24 mouse cellular contexts compared by ENCODE assay signal in the genomic region with DNA sequence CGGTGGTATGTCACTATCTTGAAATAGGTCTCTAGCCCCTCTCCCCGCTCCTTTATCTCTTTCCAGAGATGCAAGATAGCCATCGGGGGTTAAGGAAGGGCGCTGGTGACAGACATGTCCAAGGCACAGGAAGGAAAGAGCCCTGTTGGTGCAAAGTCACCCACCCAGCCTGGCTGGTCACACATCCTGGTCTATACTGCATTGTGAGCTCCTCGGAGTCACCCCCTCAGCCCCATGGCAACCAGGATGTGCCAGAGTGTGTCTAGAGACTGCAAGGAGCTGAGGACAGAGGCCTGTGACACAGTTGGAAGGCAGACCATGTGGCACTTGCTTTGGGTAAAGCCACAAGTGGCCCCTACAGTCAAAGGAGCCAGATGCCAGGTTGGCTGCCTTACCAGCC.
DNase-seq lines count a peak whose midpoint lies in the region; ATAC-seq lines count a peak whose summit lies in the region.
"Had no signal": no experiment of that assay in that cellular context is flagged by ENCODE, and none has a peak within 500 bp of the region (broad histone marks: within the 10 kb centered on the region; RNA-seq: fewer than 3 reads in every experiment).

No protein-coding gene starts in this region.

- H3K36me3 ChIP-seq in hindbrain, embryonic 10.5 days: peaks cover 69% of the 10 kb centered on the region
- H3K36me3 ChIP-seq in hindbrain, embryonic 13.5 days: peaks cover 27% of the 10 kb centered on the region
- peaks cover 30% of the 10 kb centered on the region for H3K36me3 ChIP-seq in megakaryocyte, embryonic 14.5 days (replicated peaks; ENCODE audit: low read length)

- peak overlapping the region; percentile 41 for H3K27ac ChIP-seq in hindbrain, embryonic 10.5 days
- no peak overlapping the region for H3K27ac ChIP-seq in hindbrain, embryonic 13.5 days
- H3K27ac ChIP-seq: embryonic facial prominence, embryonic 13.5 days; heart, embryonic 13.5 days; limb, embryonic 15.5 days; liver, embryonic 14.5 days had no signal

- intact Hi-C loops in left cerebral cortex, postnatal 36 days (cut with DNase I): no loop called here

- ATAC-seq in hindbrain, embryonic 13.5 days (ENCODE audit: low FRiP score): no peak
- no peak for ATAC-seq in megakaryocyte, adult 5-6 weeks (ENCODE audit: poor library complexity, severe bottlenecking)
- ATAC-seq: forebrain, embryonic 14.5 days; hindbrain, embryonic 16.5 days; intestine, embryonic 16.5 days had no signal

- H3K9me3 ChIP-seq in hindbrain, embryonic 10.5 days: no peaks in the 10 kb centered on the region
- no peaks in the 10 kb centered on the region for H3K9me3 ChIP-seq in hindbrain, embryonic 13.5 days
- H3K9me3 ChIP-seq in megakaryocyte, embryonic 14.5 days: peaks cover 13% of the 10 kb centered on the region
- H3K9me3 ChIP-seq: embryonic facial prominence, embryonic 13.5 days; heart, embryonic 13.5 days; limb, embryonic 15.5 days had no signal

- no peak overlapping the region for H3K4me2 ChIP-seq in hindbrain, embryonic 13.5 days
- H3K4me2 ChIP-seq: embryonic facial prominence, embryonic 13.5 days; heart, embryonic 13.5 days; limb, embryonic 15.5 days had no signal

- H3K4me3 ChIP-seq in hindbrain, embryonic 10.5 days: no peak overlapping the region
- H3K4me3 ChIP-seq in hindbrain, embryonic 13.5 days: no peak overlapping the region
- peak overlapping the region; percentile 33 for H3K4me3 ChIP-seq in megakaryocyte, embryonic 14.5 days (replicated peaks)
- H3K4me3 ChIP-seq: embryonic facial prominence, embryonic 13.5 days; erythroblast, embryonic 14.5 days; heart, embryonic 13.5 days; limb, embryonic 15.5 days had no signal

- no peak overlapping the region for H3K9ac ChIP-seq in hindbrain, embryonic 13.5 days
- H3K9ac ChIP-seq: embryonic facial prominence, embryonic 13.5 days; heart, embryonic 13.5 days; limb, embryonic 15.5 days; liver, embryonic 14.5 days had no signal

- H3K27me3 ChIP-seq in hindbrain, embryonic 10.5 days (ENCODE audit: insufficient read depth, poor library complexity, severe bottlenecking): no peaks in the 10 kb centered on the region
- no peaks in the 10 kb centered on the region for H3K27me3 ChIP-seq in hindbrain, embryonic 13.5 days
- peaks cover 71% of the 10 kb centered on the region for H3K27me3 ChIP-seq in megakaryocyte, embryonic 14.5 days (replicated peaks)
- H3K27me3 ChIP-seq: embryonic facial prominence, embryonic 13.5 days; heart, embryonic 13.5 days; limb, embryonic 15.5 days had no signal

- peaks cover 50% of the 10 kb centered on the region for H3K4me1 ChIP-seq in hindbrain, embryonic 10.5 days (replicated peaks)
- H3K4me1 ChIP-seq in hindbrain, embryonic 13.5 days (replicated peaks): peaks cover 25% of the 10 kb centered on the region
- H3K4me1 ChIP-seq in megakaryocyte, embryonic 14.5 days: peaks cover 81% of the 10 kb centered on the region

- no peak for DNase-seq in hindbrain, embryonic 10.5 days (ENCODE audit: low spot score)
- peak; percentile 44 for DNase-seq in thymus, postnatal 14 days
- no peak for DNase-seq in thymus, postnatal 36 days
- no peak for DNase-seq in left cerebral cortex, postnatal 36 days (ENCODE audit: low spot score in 2 of 2)
- DNase-seq: adrenal gland, postnatal 10 days; B cell, adult 2 months; cerebellum, adult 8-10 months; cerebellum, postnatal 36 days; embryo, embryonic 11 days; gastrocnemius, postnatal 10 days; heart, adult 11 months; heart, postnatal 36 days; kidney, postnatal 25 days had no signal

- 88% methylated on average over 5 of the region's 5 CpGs for WGBS in hindbrain, embryonic 10.5 days
- 91% methylated on average over 5 of the region's 5 CpGs for WGBS in hindbrain, embryonic 13.5 days
